Mouse (Mus musculus) embryonic facial prominence, embryonic 11.5 days (tissue): ENCODE data around the gene Kng2. TPM values are rescaled to one million over a fixed set of nuclear protein-coding genes. Genes with fewer than 3 reads are reported as not detected.
"Not testable (repeated sequence)": the region's sequence is repeated elsewhere in the genome, so short reads cannot be mapped to it uniquely, and the experiment has no call there.

Experiments
- ATAC-seq: fragments of 200-750 bp; cut with Nextera tagmentation; replicated peaks from 2 replicates; pipeline ENCODE4 v1.8.0; 2017; ENCODE audit warnings: low read depth; ENCODE audit not compliant: insufficient number of reproducible peaks, low FRiP score, low TSS enrichment
- DNase-seq: peaks from one replicate; pipeline ENCODE4 v3.0.0-alpha.2; 2015; ENCODE audit warnings: low spot score
- H3K27ac ChIP-seq: fragments of 300-500 bp; sonication (generic); replicated peaks from 2 replicates; pipeline ENCODE4 v1.5.1; 2014; ENCODE audit warnings: mild to moderate bottlenecking, low read depth, low read length, control low read depth
- H3K27me3 ChIP-seq: fragments of 300-500 bp; sonication (generic); 2 replicates; pipeline ENCODE4 v1.6.1; 2014; ENCODE audit warnings: mild to moderate bottlenecking, low read length, moderate library complexity, mixed read lengths; ENCODE audit not compliant: control insufficient read depth, insufficient read depth
- H3K36me3 ChIP-seq: fragments of 300-500 bp; sonication (generic); replicated peaks from 2 replicates; pipeline ENCODE4 v1.6.1; 2014; ENCODE audit warnings: low read depth, mild to moderate bottlenecking, low read length, moderate library complexity, mixed read lengths; ENCODE audit not compliant: control insufficient read depth, insufficient read depth
- H3K4me1 ChIP-seq: fragments of 300-500 bp; sonication (generic); 2 replicates; pipeline ENCODE4 v1.6.1; 2014; ENCODE audit warnings: low read length, mixed read lengths; ENCODE audit not compliant: control insufficient read depth, insufficient read depth
- H3K4me2 ChIP-seq: fragments of 300-500 bp; sonication (generic); 2 replicates; pipeline ENCODE4 v1.6.1; 2014; ENCODE audit warnings: low read depth, mild to moderate bottlenecking, control low read depth, low read length, moderate library complexity
- H3K4me3 ChIP-seq: fragments of 300-500 bp; sonication (generic); 2 replicates; pipeline ENCODE4 v1.5.1; 2014; ENCODE audit warnings: low read depth, low read length, control low read depth
- H3K9ac ChIP-seq: fragments of 300-500 bp; sonication (generic); replicated peaks from 2 replicates; pipeline ENCODE4 v1.6.1; 2014; ENCODE audit warnings: mild to moderate bottlenecking, control low read depth, low read length
- H3K9me3 ChIP-seq: fragments of 300-500 bp; sonication (generic); replicated peaks from 2 replicates; pipeline ENCODE4 v1.6.1; 2016; ENCODE audit warnings: mild to moderate bottlenecking, low read length, inconsistent platforms, mixed read lengths; ENCODE audit not compliant: control insufficient read depth
- WGBS: fragments of 180-500 bp; shearing (Covaris S2); extraction: QIAGEN DNeasy Blood & Tissue Kit; methylation state at CpG from one replicate; pipeline ENCODE4 v1.1.7; 2014; 5-methylcytosine and 5-hydroxymethylcytosine counted together
- polyA plus RNA-seq: library from polyadenylated mRNA; unstranded; fragments of >200 nt; fragmentation: Nextera tagmentation; extraction: Ambion mirVana; gene quantifications from 2 replicates; pipeline ENCODE4 v1.2.1, GENCODE M21; 2014

Gene Kng2
- not detected in 2 replicates for polyA plus RNA-seq

- 86% methylated on average over 3 of the region's 3 CpGs for WGBS
- DNase-seq, H3K4me2 ChIP-seq, H3K9me3 ChIP-seq, H3K36me3 ChIP-seq, H3K9ac ChIP-seq, H3K4me1 ChIP-seq, H3K27ac ChIP-seq, H3K4me3 ChIP-seq, H3K27me3 ChIP-seq, ATAC-seq: not testable (repeated sequence)
Observed at GRCm38 (mm10) chr16:23028966-23029600, at the start of gene Kng2. Gene Kng2, minus strand, starts transcription at chr16:23029482.

- ATAC-seq, H3K27ac ChIP-seq, H3K9me3 ChIP-seq, DNase-seq, H3K36me3 ChIP-seq, H3K9ac ChIP-seq, H3K4me1 ChIP-seq, H3K4me3 ChIP-seq, H3K27me3 ChIP-seq, H3K4me2 ChIP-seq: not testable (repeated sequence)
- 85% methylated on average over 6 of the region's 6 CpGs for WGBS
Observed at GRCm38 (mm10) chr16:23077516-23077915, 48.2 kb upstream of the Kng2 start.

- 88% methylated on average over 5 of the region's 5 CpGs for WGBS
Observed at GRCm38 (mm10) chr16:23060781-23061325, 31.6 kb upstream of the Kng2 start.

GRCm38 (mm10) chr16:23059630-23060029, 30.3 kb upstream of the Kng2 start:
- not testable (repeated sequence) for H3K4me1 ChIP-seq, H3K9me3 ChIP-seq, ATAC-seq, H3K36me3 ChIP-seq, H3K27ac ChIP-seq, H3K4me2 ChIP-seq, H3K9ac ChIP-seq, H3K4me3 ChIP-seq, H3K27me3 ChIP-seq, DNase-seq
- 64% methylated on average over 4 of the region's 4 CpGs for WGBS

More at GRCm38 (mm10) chr16:23060781-23061325, 31.6 kb upstream of the Kng2 start:
- H3K36me3 ChIP-seq, H3K9ac ChIP-seq, H3K4me3 ChIP-seq, ATAC-seq, DNase-seq, H3K9me3 ChIP-seq, H3K27ac ChIP-seq, H3K4me2 ChIP-seq, H3K27me3 ChIP-seq, H3K4me1 ChIP-seq: not testable (repeated sequence)

- WGBS: 60% methylated on average over 1 of the region's 1 CpGs
- not testable (repeated sequence) for H3K27ac ChIP-seq, ATAC-seq, H3K4me3 ChIP-seq, H3K9ac ChIP-seq, H3K4me1 ChIP-seq, H3K4me2 ChIP-seq, H3K36me3 ChIP-seq, DNase-seq, H3K27me3 ChIP-seq, H3K9me3 ChIP-seq
Observed at GRCm38 (mm10) chr16:23057668-23058447, 28.6 kb upstream of the Kng2 start, which contains the start of gene Kng1. Gene Kng1, plus strand, starts transcription at chr16:23057865.

GRCm38 (mm10) chr16:23046319-23046718, 17.0 kb upstream of the Kng2 start:
- WGBS: 74% methylated on average over 5 of the region's 5 CpGs
- Histone ChIP-seq H3K4me2 (no peak overlapping the region), H3K4me1 (no peaks in the 10 kb centered on the region), H3K27ac (no peak overlapping the region), H3K9me3 (no peaks in the 10 kb centered on the region), H3K9ac (no peak overlapping the region), H3K27me3 (no peaks in the 10 kb centered on the region), H3K36me3 (no peaks in the 10 kb centered on the region), H3K4me3 (no peak overlapping the region)
- peak; percentile 59 for DNase-seq
- ATAC-seq: no peak

- no peak for ATAC-seq
- no peak for DNase-seq
- WGBS: 27% methylated on average over 4 of the region's 4 CpGs
- Histone ChIP-seq H3K27ac (no peak overlapping the region), H3K9ac (no peak overlapping the region), H3K27me3 (no peaks in the 10 kb centered on the region), H3K4me1 (no peaks in the 10 kb centered on the region), H3K4me3 (no peak overlapping the region), H3K36me3 (no peaks in the 10 kb centered on the region), H3K4me2 (no peak overlapping the region), H3K9me3 (no peaks in the 10 kb centered on the region)
Observed at GRCm38 (mm10) chr16:23040876-23041275, 11.6 kb upstream of the Kng2 start.

GRCm38 (mm10) chr16:23039281-23039680, 10.0 kb upstream of the Kng2 start:
- Histone ChIP-seq H3K9ac (no peak overlapping the region), H3K4me2 (no peak overlapping the region), H3K36me3 (no peaks in the 10 kb centered on the region), H3K4me3 (no peak overlapping the region), H3K27ac (no peak overlapping the region), H3K4me1 (no peaks in the 10 kb centered on the region), H3K9me3 (no peaks in the 10 kb centered on the region), H3K27me3 (no peaks in the 10 kb centered on the region)
- DNase-seq: no peak
- ATAC-seq: no peak
- 92% methylated on average over 4 of the region's 4 CpGs for WGBS
